Mouse (Mus musculus): ENCODE data around the gene Cysrt1. TPM values are rescaled to one million over a fixed set of nuclear protein-coding genes. Genes with fewer than 3 reads are reported as not detected.
"Not testable (repeated sequence)": the region's sequence is repeated elsewhere in the genome, so short reads cannot be mapped to it uniquely, and the experiment has no call there.

The Cysrt1 gene
- total RNA-seq, 2 experiments from 2014 or later, result not detected

DNA sequence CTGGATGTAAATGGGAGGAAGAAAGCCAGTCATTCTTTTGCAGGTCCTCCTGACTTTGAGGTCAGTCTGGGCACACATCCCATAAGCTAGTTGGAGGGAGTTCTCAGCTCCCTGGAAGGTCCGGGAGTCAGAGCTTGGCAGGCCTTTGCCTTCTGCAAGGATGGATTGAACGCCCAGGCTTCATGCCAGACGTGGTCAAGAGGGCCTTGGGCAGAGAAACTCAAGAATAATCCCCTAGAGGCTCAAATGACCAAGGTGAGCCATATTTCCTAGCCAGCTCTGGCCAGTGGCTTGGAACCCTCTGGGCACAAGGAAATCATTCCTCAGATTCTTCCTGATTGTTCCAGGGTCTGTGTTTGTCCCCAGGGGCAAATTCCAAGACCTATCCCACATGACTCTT lies 22.6 kb upstream of the Cysrt1 start:
- no peak for DNase-seq

GRCm38 (mm10) chr2:25264286-25264660 lies 22.0 kb upstream of the Cysrt1 start:
- DNase-seq, result no peak

DNA sequence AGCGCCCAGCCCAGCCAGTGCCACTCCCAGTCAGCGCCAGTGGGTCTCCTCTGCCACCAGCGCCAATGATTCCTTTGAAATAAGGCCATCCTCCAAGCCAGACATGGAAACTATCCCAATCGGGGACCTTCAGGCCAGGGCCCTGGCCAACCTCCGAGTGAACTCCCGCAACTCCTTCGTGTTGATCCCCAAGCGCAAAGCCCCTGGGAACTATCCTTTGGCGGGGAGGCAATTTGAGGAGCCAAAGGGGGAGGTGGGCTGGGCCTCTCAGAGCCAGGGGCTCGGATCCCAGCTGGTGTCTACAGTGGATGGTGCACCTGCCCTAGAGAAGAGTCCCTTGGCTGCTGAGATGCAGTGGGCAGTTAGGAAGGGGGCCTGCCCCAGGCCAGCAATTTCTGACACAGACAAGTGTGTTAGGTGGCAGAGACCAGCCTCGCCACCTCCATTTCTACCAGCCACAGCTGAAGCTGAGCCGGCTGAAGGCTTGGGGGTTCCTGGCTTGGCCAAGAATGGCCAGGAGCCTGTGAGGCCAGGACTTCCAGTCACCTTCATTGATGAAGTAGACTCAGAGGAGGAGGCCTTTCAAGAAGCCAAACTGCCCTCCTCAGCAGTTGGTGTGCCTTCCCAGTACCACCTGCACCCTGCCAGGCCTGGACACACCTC lies 21.5 kb upstream of the Cysrt1 start:
- DNase-seq, result no peak

GRCm38 (mm10) chr2:25262795-25263622 lies 20.8 kb upstream of the Cysrt1 start:
- DNase-seq, result no peak

GRCm38 (mm10) chr2:25262291-25262767 lies 20.1 kb upstream of the Cysrt1 start, which contains the start of gene Tprn:
Gene Tprn, plus strand, starts transcription at chr2:25262618.
- DNase-seq, result peak; percentile 85

DNA sequence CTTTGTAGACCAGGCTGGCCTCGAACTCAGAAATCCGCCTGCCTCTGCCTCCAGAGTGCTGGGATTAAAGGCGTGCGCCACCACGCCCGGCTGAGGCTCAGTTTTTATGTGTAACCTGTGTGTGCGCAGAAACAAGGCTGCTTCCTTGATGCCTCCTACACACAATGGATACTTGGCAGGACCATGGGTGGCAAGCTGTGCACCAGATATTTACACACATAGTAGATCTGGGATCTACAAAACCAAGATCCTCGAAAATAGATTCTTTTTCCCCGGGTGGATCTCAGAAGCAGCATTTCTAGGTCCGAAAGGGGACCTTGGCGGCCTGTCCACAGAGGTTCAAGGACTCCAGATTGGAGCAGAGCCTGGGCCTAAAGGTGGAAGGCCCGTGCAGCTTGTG lies 19.6 kb upstream of the Cysrt1 start:
- no peak for DNase-seq

DNA sequence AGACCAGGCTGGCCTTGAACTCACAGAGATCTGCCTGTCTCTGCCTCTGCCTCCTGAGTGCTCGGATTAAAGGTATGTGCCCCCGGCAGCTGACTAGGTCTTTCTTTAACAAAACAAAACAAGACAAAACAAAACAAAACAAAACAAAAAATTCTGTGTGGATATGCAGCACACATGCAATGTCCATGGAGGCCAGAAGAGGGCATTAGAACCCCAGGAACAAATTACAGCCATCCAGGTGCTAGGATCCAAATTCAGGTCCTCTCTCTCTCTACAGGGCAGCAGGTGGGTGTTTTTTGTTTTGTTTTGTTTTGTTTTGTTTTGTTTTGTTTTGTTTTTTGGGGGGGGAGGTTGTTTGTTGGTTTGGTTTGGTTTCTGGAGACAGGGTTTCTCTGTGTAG lies 16.6 kb upstream of the Cysrt1 start:
- no peak for DNase-seq

DNA sequence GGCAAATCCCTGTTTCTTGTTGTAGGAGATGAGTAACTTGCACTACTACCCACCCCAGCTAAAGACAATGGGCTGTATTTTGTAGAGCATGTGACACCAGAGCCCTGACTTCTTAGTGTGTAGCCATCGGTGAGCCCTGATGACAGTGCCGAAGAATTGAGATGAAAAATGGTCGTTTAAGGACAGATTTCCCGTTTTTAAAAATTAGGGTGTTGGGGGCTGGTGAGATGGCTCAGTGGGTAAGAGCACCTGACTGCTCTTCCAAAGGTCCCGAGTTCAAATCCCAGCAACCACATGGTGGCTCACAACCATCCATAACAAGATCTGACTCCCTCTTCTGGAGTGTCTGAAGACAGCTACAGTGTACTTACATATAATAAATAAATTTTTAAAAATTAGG lies 15.0 kb upstream of the Cysrt1 start:
- DNase-seq, result not testable (repeated sequence)

DNA sequence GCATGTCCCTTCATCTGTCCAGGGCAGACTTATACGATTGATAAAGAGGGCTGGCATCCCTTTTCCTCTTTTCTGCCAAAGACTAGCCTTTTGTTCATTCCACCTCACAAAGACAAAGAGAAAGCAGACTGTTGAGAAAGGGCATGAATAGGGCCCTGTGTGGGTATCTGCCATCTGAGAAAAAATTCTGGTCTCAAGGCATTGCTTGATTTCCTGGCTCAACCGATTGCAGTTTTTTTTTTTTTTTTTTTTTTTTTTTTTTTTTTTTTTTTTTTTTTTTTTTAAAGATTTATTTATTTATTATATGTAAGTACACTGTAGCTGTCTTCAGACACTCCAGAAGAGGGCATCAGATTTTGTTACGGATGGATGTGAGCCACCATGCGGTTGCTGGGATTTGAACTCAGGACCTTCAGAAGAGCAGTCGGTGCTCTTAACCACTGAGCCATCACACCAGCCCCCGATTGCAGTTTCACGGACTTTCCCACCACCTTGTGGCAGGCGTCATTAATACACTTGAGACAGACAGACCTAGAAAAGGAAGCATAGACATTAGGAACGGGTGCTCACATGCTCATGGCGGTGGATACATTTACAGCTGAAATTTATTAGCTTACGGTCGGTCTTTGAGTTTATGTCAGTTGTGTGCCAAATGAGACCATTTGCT lies 14.3 kb upstream of the Cysrt1 start:
- DNase-seq, result not testable (repeated sequence)

GRCm38 (mm10) chr2:25255284-25255779 lies 13.1 kb upstream of the Cysrt1 start, which contains the start of gene Tmem203:
Gene Tmem203, plus strand, starts transcription at chr2:25255439.
- DNase-seq, result peak; percentile 88

DNA sequence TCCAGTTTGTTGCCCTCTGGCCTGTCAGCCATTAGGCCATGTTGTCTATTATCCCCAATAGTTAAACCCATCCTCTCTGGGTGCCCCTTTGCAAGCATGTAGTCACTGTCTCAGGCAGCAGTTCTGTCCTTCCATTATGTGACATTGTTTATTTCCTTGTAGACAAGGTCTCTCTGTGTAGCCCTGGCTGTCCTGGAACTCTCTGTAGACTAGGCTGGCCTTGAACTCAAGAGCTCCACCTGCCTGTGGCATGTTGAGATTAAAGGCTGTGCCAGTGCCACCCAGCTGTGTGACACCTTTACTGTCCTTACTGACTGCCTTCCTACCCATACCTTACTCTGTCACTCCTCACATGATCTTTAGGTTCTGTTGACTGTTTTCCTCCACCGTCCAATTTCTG lies 10.1 kb upstream of the Cysrt1 start:
- no peak for DNase-seq

- DNase-seq, result no peak
Observed at GRCm38 (mm10) chr2:25246183-25247072, 4.2 kb upstream of the Cysrt1 start, which contains the start of gene AL732309.1. Gene AL732309.1, minus strand, starts transcription at chr2:25246863.

DNA sequence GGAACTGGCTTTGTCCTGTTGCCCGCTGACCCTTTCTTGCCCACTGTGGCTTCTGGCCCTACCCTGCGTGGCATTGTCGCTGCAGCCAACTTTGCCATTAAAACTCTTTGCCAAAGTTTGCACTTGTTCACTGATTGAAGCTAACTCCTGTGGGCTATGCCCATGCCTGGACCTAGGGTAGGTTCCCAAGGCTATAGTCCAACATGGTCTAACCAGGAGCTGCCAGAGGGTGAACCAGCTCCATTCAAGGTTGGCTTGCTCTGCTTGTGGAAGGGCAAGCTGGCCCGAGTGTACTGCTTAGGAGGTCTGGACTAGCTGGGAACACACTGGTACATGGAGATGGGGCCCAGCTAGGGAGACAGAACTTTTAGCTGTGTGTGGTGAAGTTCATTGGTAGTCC lies 1.9 kb upstream of the Cysrt1 start:
- no peak for DNase-seq

GRCm38 (mm10) chr2:25243342-25243741 lies 1.1 kb upstream of the Cysrt1 start:
- DNase-seq, result no peak

GRCm38 (mm10) chr2:25241438-25241775 lies 845 bp downstream of the Cysrt1 start:
- no peak for DNase-seq

DNA sequence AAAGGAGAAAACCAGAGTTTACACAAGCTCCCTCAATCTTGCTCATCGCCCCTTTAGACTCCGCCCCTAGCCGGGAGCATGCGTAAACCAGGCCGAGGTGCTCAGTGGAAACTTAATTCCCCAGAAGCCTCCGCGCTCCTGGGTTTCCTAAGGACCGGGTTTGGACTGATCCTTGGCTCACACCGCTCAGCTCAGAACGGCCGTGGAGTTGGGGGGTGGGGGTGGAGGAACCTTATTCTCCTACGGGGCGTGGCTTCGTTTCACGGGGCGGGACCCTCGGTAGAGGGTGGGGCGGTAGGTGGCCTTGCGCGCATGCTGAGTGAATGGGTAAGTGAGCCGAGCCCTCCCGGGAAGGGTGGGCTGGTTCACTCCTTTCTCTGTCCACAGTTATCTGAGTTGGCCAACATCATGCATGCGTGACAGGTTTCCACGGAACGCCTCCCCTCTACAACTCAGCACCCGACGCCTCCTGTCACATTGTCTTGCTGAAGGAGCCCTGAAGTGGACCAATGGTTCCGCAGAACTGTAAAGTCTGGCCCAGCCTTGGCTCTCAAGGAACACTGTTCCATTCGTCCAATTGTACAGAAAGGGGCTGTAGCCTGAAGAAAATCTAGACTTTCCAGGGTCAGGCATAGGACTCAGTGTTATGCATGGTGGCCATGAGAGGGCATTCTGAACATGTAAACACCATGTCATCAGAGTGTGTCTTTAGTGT lies 1.4 kb downstream of the Cysrt1 start:
- peak; percentile 50 for DNase-seq

DNA sequence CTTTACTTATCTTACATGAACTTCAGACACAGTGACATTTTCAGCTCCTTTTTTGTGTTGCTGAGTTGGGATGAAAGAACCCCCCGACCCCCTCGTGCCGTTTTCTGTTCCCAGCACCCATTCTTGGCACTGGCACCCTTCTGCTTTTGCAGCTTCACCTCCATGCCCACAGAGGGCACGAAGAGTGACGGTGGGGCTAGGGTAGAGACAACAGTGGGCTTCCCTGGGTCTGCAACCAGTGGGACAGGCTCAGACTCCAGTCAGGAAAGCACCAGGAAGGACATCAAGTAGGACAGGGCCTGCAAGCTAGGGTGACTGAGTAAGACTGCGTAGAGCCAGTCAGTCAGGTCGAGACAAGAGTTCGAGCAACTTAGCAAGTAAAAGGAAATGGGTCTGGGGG lies 1.9 kb downstream of the Cysrt1 start:
- DNase-seq, result no peak

GRCm38 (mm10) chr2:25239766-25240165 lies 2.5 kb downstream of the Cysrt1 start:
- no peak for DNase-seq

- DNase-seq, result no peak
Observed at GRCm38 (mm10) chr2:25238106-25238505, 4.1 kb downstream of the Cysrt1 start.

DNA sequence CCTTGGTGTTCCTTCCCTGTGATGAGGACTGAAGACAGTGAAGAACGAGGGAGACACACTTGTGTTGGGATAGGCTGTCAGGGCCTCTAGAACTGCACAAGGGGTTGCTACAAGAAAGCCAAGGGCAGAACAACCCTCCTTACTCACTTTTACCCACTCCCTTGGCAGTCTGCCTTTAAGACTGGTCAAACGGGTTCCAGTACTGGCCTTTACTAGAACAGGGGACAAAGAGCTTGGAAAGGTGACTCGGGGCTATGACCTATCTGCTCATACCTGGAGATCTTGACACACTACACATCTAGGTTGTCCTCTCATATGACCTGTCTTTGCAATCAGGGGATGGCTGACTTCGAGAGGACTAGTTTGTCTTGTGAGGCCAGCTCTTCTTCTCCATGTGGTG lies 4.7 kb downstream of the Cysrt1 start:
- no peak for DNase-seq

DNA sequence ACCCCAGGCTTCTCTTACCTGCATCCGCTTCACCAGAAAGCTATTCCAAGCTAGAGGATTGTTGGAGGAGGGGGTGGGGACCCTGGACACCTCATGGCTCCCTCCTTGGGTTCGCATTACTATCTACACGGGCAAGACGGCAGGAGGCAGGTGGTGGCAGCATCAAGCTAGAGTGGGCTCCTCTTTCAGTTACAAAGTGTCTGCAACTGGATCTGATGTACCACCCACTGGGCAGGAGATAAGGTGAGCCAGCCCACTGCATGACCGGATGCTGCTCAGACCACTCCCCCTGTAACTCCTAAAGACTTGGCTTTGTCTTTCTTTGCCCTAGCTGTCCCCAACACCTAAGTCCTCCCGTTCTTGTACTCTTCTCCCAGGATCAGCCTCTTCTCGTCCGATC lies 5.6 kb downstream of the Cysrt1 start, which contains the start of gene Rnf224:
Gene Rnf224, minus strand, starts transcription at position 174 of the 400 bp plus-strand sequence.
- DNase-seq, result no peak
